Mouse (Mus musculus): ENCODE measurements at regions not wholly inside any gene's neighbourhood (a gene's known extent, or its start where the extent isn't known, plus 50 kb on each side); places are given as distances from the start of the nearest gene placed in this dataset. TPM values are rescaled to one million over a fixed set of nuclear protein-coding genes. Genes with fewer than 3 reads are reported as not detected.

Small RNA genes in the stretch of these regions (microRNA-seq; reads per million reads assigned to microRNA genes)
- gene Gm24973, result not detected

Measured in left cerebral cortex, postnatal 4 days (tissue).